Mouse (Mus musculus) embryo, embryonic 11.5 days (tissue): ENCODE data around the gene Ccdc163.

Experiments
- DNase-seq: peaks from one replicate; pipeline ENCODE4 v3.0.0-alpha.2; 2012; ENCODE audit warnings: low read depth, low spot score

Gene Ccdc163

GRCm38 (mm10) chr4:116700964-116701363, 7.3 kb upstream of the Ccdc163 start:
- DNase-seq, result no peak

DNA sequence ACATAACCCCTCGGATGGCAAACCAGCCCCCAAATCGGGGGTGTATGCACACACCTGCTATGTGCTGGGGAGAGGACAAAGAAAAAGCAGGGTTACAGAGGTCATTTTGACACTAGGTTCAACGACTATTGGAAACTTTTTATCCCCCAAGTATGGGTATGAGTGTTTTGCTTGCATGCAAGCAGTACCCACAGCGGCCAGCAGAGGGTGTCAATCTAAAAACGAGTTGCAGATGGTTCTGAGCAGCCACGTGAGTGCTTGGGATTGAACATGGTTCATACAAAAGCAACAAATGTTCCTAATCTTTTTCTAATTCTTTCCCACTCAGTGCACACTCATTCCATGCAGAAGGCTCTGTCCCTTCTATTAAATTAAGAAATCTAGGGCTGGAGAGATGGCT, 4.5 kb upstream of the Ccdc163 start:
- DNase-seq, result peak; percentile 58

GRCm38 (mm10) chr4:116707666-116708065, 643 bp upstream of the Ccdc163 start:
- DNase-seq, result no peak

DNA sequence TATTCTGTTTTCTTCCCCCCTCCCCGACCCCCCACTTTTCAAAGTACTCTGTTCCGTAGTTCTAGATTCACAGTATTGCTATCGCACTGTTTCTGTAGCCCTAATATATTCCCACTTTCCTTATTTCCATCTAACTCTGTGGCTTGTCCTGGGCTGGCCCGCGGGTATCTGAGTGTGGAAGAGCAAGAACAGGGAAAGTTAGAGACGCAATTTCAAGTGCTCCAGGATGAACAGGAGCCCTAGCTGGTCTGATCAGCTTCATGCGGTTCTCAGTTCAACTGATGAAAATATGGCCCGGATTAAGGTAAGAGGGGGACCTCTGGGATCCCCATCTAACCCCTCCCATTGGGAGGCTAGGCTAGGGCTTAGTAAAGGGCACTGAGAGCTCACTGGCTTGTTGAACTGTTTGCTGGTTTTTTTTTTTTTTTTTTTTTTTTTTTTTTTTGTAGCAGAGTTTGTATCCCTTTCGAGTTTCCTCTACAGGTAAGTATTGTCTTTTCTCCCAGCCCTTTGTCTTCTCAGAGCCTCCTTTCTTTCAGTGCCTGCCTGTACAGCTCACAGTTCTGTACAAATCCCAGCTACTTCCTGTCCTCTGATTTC, 582 bp downstream of the Ccdc163 start:
- no peak for DNase-seq

DNA sequence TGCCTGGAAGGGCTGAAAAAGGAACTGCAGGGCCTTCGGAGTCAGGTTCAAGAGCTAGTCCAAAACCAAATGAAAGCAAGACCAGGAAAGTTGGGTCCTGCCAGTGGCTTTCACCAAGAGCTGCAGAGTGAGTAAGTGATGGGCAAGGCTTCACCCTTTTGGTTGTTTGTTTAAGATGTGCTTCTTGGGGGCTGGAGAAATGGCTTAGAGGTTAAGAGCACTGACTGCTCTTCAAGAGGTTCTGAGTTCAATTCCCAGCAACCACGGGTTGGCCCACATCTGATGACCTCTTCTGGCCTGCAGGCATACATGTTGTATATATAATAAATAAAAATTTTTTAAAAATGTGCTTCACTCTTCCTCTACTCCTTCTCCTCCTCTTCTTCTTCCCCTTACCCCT, 1.8 kb downstream of the Ccdc163 start:
- no peak for DNase-seq

DNA sequence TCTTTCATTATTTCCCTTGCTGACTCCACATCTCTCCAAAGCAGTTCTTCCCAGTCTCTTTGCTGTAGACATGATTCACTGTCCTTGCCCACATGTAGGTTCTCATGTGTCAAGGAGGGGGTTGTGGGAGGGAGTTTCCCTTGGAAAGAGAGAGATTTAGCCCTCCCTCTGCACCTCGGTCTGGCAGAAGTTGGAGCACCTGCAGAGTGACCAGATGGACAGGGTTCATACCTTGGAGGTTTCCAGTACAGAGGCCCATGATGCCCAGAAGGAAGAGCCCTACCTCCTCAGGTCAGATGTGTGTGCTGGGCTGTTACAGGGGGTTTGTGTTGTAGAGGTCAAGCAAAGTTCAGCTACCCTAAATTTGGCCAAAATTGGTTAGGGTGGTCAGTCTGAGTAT, 4.2 kb downstream of the Ccdc163 start:
- no peak for DNase-seq

- DNase-seq, result peak; percentile 67
Observed at GRCm38 (mm10) chr4:116719396-116719795, 11.1 kb downstream of the Ccdc163 start.

GRCm38 (mm10) chr4:116720343-116721097, 12.2 kb downstream of the Ccdc163 start, which contains the start of gene Tesk2:
Gene Tesk2, plus strand, starts transcription at chr4:116720948.
- DNase-seq, result peak; percentile 95

- no peak for DNase-seq
Observed at GRCm38 (mm10) chr4:116721098-116721628, 12.9 kb downstream of the Ccdc163 start.

DNA sequence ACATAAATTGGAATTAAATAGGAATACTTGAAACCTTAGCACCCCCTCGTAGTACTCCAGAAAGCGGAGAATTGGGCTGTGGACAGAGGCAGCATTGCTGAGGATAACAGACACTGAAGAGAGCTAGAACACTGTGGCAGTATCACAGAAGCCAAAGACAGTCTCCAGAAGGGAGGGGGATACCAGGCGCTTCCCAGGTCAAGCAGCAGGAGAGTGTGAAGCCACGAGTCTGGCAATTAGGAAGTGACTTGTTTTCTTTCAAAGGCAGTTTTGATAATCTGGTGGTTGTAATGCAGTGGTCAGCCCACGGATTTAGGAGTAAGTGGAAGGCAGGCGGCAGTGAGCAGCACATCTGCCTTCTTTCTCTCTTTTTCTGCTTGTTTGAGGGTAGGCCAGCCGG, 13.9 kb downstream of the Ccdc163 start:
- DNase-seq, result no peak

DNA sequence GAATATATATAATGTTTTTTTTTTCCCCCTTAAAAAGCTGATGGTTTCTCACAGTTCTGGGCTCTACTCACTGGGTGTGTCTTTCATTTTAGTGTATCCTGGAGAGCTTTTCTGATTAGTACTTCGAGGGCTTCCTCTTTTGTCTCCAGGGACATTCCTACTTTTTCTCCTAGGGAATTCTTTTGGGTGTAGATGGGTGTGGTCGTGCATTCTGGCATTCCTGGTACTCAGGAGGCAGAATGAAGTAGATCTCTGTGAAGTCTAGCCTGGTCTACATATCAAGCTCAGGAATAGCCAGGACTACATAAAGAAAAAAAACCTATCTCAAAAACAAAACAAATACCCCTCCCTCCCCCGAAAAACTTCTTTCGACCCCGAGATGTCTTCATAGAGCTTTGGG, 17.1 kb downstream of the Ccdc163 start:
- no peak for DNase-seq

- no peak for DNase-seq
Observed at GRCm38 (mm10) chr4:116727401-116727800, 19.1 kb downstream of the Ccdc163 start.

GRCm38 (mm10) chr4:116729532-116729931, 21.2 kb downstream of the Ccdc163 start:
- no peak for DNase-seq

DNA sequence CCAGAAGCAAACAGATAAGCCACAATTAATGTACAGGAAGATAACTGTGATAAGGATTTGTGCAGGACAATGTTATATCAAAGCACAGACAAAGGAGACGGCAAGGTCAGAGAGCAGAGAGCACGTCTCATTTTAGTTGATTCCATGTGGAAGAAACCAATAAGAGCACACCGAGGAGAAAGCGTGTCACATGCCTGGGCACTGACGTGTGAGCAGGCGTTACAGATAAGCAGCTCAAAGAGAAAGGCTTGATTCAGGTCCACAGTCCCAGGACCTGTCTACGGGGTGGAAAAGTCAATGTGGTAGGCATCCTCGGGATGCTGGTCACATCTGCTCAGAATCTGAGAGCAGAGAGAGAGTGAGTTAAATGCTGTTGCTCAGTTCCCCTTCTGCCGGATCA, 22.8 kb downstream of the Ccdc163 start:
- DNase-seq, result no peak

GRCm38 (mm10) chr4:116732355-116732754, 24.0 kb downstream of the Ccdc163 start:
- no peak for DNase-seq

GRCm38 (mm10) chr4:116734996-116735395, 26.7 kb downstream of the Ccdc163 start:
- no peak for DNase-seq

- DNase-seq, result no peak
Observed at GRCm38 (mm10) chr4:116738972-116739751, 30.9 kb downstream of the Ccdc163 start.

DNA sequence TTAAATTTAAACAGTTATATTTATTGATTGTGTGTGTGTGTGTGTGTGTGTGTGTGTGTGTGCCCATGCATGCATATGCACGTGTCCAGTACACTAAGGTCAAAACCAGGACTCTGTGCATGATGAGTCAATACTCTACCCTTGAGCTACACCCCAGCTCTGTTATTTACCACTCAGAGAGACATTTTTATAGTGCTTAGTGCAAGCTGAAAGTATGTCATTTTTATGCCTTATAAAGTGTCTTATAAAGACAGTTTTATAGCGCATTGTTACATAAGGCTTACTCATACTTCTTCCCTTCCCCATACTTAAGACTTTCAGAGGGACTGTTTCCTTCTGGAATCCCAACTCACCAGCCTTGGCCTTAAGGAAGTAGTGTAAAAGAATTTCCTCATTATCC, 41.4 kb downstream of the Ccdc163 start:
- no peak for DNase-seq

- DNase-seq, result no peak
Observed at GRCm38 (mm10) chr4:116761914-116762313, 53.6 kb downstream of the Ccdc163 start.

- no peak for DNase-seq
Observed at GRCm38 (mm10) chr4:116764001-116764400, 55.7 kb downstream of the Ccdc163 start.

DNA sequence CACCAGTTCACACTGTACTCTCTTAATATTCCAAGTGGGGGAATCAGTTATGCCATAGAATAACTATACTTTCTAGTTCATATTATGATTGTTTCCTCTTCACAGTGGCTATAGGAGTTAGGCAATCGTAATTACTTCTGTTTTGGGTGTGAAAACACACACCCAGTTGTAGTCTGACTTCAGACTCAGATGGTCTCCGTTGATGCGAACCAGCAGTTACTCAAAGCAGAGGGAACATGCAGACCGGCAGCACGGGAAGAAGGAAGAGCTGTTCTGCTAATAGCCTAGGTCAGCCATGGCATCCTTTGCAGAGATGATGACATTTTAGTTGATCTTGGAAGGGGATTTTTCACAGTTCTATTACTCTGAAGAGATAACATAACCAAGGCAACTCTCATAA, 60.2 kb downstream of the Ccdc163 start:
- no peak for DNase-seq

DNA sequence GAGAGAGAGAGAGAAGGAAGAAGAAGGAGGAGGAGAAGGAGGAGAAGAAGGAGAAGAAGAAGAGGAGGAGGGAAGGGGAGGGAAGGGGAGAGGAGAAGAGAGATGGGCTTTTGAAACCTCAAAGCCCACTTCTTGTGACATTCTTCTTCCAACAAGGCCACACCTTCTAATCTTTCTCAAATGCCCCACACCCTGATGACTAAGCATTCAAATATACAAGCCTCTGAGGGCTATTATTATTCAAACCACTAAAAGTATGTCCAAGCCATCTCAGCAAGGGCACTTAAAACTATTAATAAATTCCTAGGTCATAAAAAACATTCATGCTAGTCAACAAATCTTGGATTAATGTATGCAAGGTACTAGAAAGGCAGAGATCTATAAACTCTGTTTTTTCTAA, 60.8 kb downstream of the Ccdc163 start:
- no peak for DNase-seq
